Mouse (Mus musculus): ENCODE data around the gene Neurog3.

Gene Neurog3

DNA sequence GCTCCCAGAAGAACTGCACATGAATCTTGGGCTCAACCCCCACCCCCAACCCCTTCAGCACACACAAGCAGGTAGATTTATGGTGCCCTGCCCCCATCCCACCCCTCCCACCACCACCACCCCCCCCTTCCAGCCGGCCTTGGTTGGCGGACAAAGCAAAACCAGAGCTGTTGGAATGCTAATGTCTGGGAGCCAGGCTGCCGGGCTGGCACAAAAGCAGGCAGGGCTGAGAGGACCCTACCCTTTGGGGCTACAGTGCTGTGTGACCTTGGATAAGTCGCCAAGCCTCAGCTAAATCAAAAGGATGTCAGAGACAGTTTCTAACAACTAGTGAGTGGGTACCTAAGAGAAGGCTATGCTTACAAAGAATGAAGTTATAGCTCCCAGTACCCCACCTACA, 4.3 kb downstream of the Neurog3 start:
- no peak for DNase-seq (ENCODE audit: low spot score in 2 of 2)

DNA sequence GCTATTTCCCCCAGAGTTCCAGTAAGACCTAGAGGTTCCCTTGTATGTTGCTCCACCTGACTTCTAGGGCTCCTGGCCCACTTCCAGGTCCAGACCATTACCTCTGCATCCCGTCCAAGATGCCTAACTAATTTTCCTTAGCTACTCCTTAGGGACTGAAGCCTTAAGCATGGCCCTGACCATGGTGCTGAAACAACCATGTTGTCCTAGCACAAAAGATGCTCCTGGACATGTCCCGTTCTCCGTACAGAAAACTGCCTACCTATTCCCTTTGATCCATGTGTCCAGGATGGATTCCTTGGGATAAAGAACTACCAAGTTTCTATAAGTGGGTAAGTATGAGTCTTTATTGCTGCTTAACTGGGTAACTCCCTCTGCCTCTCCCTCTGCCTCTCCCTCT, 5.2 kb downstream of the Neurog3 start:
- DNase-seq (ENCODE audit: low spot score in 2 of 2) = no peak

DNA sequence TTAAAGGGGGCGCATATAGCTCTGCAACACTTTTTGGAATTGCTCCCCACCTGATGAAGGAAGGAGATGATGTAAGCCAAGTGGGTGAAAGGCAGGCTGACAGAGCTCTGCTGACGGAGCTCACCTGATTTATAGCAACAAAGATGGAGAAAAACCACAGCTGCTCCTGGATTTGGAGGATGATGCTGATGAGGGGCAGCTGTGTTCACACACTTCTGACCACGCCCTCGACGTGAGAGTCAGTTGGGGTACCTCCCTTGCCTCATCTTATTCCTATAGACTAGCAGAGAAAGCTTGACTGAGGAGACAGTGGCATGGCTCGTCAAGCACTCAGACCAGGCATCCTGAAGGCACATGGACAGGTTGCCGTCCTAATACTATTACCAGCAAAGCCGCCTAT, 10.9 kb downstream of the Neurog3 start, which contains the start of gene Fam241b:
Gene Fam241b, minus strand, starts transcription at position 101 of the 400 bp plus-strand sequence.
- no peak for DNase-seq (ENCODE audit: low spot score in 2 of 2)

DNA sequence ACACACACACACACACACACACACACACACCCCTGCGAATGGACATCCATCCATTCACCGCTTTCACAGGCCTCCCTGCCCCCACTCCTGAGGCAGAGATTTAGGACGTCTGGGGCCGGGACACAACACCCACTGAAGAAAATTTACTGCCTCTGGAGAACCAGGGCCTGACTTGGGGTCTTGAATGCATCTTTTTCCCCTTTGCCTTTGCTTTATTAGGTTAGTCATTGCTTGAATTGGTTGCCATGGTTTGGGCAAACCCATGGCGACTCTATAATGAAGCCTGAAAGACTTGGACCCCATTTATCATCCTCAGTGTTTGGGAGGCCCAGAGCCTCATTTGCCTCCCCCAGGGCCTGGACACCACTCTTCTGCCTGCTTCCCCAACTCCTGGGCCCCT, 13.1 kb downstream of the Neurog3 start:
- DNase-seq (ENCODE audit: low spot score in 2 of 2) = no peak

DNA sequence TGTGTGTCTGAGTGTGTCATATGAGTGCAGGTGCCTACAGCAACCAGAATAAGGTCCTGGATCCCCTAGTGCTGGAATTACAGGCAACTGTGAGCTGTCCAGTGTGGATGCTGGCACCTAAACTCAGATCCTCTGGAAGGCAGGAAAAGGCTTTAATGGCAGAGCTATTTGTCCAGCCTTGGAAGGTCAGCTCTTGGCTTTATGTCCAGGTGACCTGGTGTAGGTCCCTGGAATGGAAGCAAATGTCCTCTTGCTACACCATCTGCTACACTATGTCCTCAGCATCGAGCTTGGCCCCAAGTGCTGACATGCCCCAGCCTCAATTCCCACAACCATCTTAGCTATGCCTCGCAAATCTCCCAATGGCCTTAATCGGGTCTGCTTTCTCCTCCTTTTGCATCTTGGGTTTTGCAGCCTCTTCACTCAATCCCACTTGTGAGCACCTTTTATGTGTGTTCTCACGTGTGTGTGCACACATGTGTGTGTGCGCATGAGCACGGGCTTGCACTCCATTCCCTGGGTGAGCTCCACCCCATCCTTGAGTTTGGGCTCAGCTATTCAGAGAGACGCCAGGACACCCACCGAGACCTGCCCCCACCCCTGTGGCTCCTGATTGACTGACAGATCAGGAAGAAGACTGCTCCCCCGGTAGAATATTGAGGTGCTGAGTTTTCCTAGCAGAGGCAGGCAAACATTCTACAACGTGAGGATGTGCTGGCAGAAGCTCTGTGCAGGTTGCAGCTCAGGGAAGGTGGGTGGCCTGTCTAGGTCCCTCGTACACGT, 14.8 kb downstream of the Neurog3 start:
- no peak for DNase-seq (ENCODE audit: low spot score in 2 of 2)

DNA sequence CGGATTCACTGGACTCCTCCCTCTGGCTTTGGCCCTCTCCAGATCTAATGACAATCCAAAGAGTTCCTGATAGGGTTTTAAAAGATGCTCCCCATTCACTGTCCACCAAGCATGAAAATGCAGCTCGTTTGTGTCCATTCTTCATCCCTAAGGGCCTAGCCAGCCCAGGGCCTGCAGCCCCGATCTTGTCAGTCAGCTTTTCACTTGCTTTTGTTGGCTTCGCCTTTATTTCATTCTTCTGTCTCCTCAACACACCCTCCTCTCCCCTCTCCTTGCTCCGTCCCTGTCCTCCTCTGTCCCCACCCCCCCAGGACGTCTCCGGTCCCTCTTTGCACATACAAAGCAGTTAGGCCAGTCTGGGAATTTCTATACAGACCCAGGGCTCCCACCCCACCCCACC, 17.0 kb downstream of the Neurog3 start:
- DNase-seq (ENCODE audit: low spot score in 2 of 2) = no peak

DNA sequence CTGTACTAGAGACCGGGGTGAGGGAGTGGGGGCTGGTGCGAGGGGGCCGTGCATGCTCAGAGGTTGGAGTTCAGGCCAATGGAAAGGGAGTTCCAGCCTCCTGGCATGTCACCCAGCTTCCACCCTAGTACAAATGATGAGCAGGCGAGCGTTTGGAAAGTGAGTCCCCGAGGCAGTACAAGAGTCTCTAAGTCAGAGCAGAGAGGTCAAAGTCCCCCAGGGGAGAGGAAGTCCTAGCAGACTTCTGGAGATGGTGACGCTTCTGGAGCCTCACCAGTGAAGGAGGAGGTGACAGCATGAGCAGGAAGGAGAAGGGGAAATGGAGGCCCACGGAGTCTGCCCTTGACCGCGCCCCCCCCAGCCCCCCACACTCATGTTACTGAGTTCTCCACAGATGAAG, 29.5 kb downstream of the Neurog3 start:
- DNase-seq (ENCODE audit: low spot score in 2 of 2) = no peak

DNA sequence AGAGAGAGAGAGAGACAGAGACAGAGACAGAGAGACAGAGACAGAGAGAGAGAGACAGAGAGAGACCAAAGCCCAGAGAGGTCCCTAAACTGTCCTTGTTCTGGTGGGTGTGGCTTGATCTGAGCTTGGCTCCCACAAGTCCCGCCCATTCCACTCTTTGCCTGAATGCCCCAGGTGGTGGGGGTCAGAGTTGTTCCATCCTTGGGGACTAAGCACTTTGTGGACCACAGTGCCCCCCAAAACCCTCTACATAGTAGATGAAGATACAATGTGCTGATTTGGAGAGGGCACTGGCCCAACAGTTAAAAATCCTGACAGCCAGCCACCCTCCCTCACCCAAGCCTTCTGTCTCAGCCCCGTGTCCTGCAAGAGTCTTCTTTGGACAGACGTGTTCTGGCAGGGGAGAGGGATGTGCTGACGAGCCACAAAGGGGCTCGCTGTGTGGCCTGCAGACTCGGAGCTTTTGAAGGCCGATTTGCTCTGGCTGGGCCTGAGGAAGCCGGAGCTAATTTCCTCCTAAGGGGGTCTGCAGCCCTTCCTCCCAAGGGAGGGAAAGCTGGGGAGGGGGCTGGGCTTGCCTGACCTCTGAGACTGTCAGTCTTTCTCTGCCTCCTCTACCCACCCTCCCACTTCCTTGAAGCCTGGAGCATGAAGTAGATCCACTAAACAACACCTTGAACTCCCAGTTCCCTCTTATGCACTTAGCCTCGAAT, 40.1 kb downstream of the Neurog3 start:
- no peak for DNase-seq (ENCODE audit: low spot score in 2 of 2)

DNA sequence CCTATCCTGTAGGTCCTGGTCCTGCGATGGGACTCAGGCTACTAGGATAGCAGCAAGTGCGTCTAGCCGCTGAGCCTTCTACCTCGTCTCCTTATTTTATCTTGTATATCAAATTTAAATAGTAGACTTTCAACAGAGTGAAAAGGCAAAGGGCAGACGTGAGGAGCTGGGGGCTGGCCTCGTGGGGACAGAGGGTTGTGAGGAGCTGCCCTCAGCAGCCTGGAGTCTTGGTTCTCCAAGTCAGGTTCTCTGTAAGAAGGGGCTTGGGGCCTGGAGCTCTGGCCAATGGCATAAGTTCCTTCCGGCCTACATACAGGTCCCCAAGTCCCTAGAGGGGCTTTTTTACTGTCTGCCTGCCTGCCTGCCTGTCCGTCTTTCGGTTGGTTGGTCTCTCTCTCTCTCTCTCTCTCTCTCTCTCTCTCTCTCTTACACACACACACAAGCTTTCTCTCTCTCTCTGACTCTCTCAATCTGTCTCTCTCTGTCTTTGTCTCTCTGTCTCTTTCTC, 41.1 kb downstream of the Neurog3 start:
- no peak for DNase-seq (ENCODE audit: low spot score in 2 of 2)

DNA sequence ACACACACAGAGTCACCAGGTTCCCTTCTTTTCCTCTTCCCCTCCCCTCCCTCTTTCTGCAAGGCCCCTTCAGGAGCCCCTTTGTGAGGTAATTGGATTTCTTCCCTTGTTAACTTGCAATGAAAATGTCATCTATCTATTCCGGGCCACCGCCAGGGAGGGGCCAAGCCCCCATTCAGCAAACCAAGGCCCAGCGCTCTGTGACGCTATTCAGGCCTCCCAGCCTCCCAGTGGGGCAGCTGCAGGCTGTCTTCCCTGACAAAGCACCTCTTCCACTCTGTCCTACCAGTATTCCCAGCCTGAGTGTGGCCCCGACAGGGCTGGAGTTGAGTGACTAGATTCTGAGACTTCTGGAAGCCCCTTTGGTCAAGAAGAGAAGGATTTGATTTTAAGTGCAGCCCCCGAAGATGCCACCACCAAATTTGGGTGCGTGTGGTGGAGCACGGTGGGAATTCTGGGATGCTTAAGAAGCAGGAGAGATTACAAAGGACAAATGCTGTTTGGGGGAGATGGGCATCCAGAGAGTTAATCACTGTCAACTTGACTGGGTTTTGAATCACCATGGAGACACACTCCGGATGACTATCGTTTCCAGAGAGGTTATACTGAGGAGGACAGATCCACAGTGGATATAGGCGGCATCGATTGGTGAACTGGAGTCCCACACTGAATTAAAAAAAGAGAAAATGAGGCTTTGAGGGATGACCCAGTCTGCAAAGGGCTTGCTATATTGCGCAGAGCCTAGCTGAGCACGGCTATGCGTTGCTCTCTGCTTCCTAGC, 41.8 kb downstream of the Neurog3 start:
- no peak for DNase-seq (ENCODE audit: low spot score in 2 of 2)

DNA sequence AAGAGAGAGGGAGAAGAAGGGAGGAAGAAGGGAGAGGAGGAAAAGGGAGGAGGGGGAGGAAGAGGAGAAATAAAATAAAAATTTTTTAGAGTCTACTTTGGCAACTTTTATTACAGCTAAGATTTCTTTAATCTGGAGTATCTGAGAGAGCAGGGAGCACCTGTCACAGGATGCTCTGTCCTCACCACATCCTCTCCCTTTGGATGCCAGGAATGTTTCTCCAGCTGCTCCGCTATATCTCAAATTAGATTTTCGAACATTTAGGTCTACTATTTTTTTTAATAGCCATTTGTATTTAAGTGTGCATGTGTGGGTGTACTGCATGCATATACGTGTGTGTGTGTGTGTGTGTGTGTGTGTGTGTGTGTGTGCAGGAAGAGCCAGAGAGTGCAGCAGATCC, 47.1 kb downstream of the Neurog3 start:
- DNase-seq (ENCODE audit: low spot score in 2 of 2) = no peak

DNA sequence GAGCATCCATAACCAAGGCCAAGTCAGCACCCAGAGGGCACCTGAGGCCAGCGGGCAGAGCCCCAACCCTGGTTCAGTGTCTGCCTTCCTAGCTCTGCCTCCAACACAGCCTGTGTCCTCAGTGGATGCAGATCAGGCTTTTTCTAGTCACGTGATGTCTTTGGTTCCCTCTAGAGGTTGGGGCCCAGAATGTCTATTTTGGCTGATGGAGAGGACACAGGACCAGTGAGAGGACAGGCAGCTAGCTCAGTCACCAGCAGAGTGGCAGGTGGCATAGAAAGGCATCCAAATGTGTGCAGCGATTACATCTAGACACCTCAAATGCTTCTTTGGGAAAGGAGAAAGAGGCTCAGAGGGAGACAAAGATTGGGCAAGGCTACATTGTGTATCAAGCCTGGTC, 48.8 kb downstream of the Neurog3 start:
- DNase-seq (ENCODE audit: low spot score in 2 of 2) = no peak

DNA sequence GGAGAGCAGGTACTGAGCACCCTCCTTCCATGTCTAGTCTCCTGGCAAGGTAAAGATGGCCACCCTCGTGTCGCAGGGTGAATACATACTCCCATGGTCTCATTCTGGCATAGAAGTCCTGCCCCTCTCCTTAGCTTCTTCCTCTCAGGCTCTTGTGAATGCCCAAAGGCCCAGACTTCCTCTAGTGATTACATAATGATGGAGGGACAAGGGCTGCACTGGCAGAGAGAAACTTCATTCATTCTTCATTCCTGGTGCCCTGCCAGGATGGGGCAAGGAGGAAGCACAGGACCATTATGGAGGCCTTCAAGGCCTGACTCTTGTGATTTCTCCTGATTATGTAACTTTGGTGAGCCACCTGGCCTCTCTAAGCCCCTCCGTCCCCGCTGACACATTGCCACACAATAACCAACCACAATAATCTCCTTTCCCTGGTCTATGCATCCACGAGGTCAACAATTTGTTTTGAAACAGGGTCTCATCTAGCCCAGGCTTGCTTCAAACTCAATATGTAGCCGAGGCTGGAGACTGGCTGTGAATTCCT, 49.7 kb downstream of the Neurog3 start:
- DNase-seq (ENCODE audit: low spot score in 2 of 2) = no peak

DNA sequence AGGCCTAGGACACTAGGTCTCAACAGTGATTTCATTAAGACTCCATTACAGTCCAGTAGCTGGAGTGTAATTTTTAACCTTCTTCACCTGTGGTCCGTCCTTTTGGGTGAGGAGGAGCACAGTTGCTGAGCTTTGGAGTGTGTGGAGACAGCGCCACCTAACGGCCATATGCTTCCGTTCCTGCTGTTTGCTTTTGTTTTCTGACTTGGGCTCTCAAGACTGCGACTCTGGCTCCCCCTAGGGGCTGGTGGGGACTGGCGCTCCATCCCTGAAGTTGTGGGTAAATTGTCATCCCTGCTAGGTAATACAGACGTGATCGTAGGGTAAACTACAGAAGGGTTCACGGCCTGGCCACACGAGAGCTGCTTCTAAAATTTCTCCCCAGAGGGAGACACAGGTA, 50.2 kb downstream of the Neurog3 start:
- peak; percentile 83 to 93 for DNase-seq (ENCODE audit: low spot score in 2 of 2)
